13 mouse cellular contexts compared by ENCODE assay signal in the genomic region with DNA sequence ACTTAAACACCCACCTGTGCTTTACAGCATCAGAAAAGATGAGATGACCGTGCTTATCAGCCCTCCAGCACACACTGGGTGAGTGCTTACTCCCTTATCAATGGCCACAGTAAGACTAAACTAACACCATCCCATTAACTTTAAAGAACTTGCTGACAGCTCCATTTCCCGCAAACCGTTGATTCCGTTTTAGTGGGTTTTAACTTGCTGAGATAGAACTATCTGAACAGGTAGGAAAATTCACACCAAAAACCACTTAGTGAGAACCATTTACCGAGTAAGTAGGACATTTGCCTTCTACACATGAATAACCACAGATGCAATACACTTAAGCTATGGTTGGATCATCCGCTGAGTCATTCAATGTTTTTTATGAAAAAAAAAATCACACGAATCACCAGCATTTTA. TPM values are rescaled to one million over a fixed set of nuclear protein-coding genes. Genes with fewer than 3 reads are reported as not detected.
DNase-seq lines count a peak whose midpoint lies in the region; ATAC-seq lines count a peak whose summit lies in the region.
"Had no signal": no experiment of that assay in that cellular context is flagged by ENCODE, and none has a peak within 500 bp of the region (broad histone marks: within the 10 kb centered on the region; RNA-seq: fewer than 3 reads in every experiment).

No protein-coding gene starts in this region.

- H3K4me3 ChIP-seq in kidney, embryonic 15.5 days (replicated peaks): no peak overlapping the region
- peak overlapping the region; percentile 34 for H3K4me3 ChIP-seq in liver, embryonic 13.5 days (replicated peaks)
- H3K4me3 ChIP-seq in stomach, embryonic 16.5 days (replicated peaks; ENCODE audit: low read length): no peak overlapping the region
- H3K4me3 ChIP-seq in forebrain, embryonic 15.5 days: no peak overlapping the region

- H3K36me3 ChIP-seq in kidney, embryonic 15.5 days: no peaks in the 10 kb centered on the region
- H3K36me3 ChIP-seq in liver, embryonic 13.5 days: no peaks in the 10 kb centered on the region
- H3K36me3 ChIP-seq in stomach, embryonic 16.5 days (ENCODE audit: control insufficient read depth, insufficient read depth, low read length): no peaks in the 10 kb centered on the region
- H3K36me3 ChIP-seq in forebrain, embryonic 15.5 days: no peaks in the 10 kb centered on the region

- 78% methylated on average over 7 of the region's 7 CpGs for WGBS in kidney, embryonic 15.5 days
- WGBS in liver, embryonic 13.5 days (ENCODE audit: insufficient replicate concordance): 12% methylated on average over 7 of the region's 7 CpGs
- WGBS in stomach, embryonic 16.5 days: 66% methylated on average over 7 of the region's 7 CpGs
- 91% methylated on average over 7 of the region's 7 CpGs for WGBS in forebrain, embryonic 15.5 days

- no peaks in the 10 kb centered on the region for H3K9me3 ChIP-seq in kidney, embryonic 15.5 days (replicated peaks)
- no peaks in the 10 kb centered on the region for H3K9me3 ChIP-seq in liver, embryonic 13.5 days (replicated peaks)
- H3K9me3 ChIP-seq in stomach, embryonic 16.5 days (replicated peaks; ENCODE audit: control insufficient read depth, low read length): no peaks in the 10 kb centered on the region
- no peaks in the 10 kb centered on the region for H3K9me3 ChIP-seq in forebrain, embryonic 15.5 days

- peak; percentile 71; the same call in 1 of the 2 replicates for ATAC-seq in kidney, embryonic 15.5 days (replicated peaks; ENCODE audit: low FRiP score)
- peak; percentile 98 for ATAC-seq in liver, embryonic 13.5 days (ENCODE audit: low read depth)
- 0 out of 2 replicates have a peak, but pooled peaks have one; percentile 50 for ATAC-seq in stomach, embryonic 16.5 days (ENCODE audit: insufficient read depth, low FRiP score)
- ATAC-seq in monocyte, adult 5-6 weeks (replicated peaks; ENCODE audit: insufficient number of reproducible peaks, low FRiP score, low TSS enrichment, poor library complexity, severe bottlenecking): no peak
- ATAC-seq in forebrain, embryonic 15.5 days (replicated peaks): no peak

- no peak for DNase-seq in kidney, adult 11 months
- DNase-seq in c-Kit-positive CD71-positive TER-119-positive erythroid progenitor cells, embryonic 14.5 days (ENCODE audit: low spot score): peak; percentile 88
- DNase-seq in liver, embryonic 13.5 days: peak; percentile 76
- DNase-seq in thymus, postnatal 4 days: no peak
- DNase-seq: cerebellum, adult 2 months; kidney, postnatal 14 days; left cerebral cortex, postnatal 4 days; thymus, postnatal 36 days had no signal

- H3K27ac ChIP-seq in kidney, embryonic 15.5 days: no peak overlapping the region
- H3K27ac ChIP-seq in liver, embryonic 13.5 days: peak overlapping the region; percentile 94
- H3K27ac ChIP-seq in stomach, embryonic 16.5 days (ENCODE audit: low read length): no peak overlapping the region
- H3K27ac ChIP-seq in forebrain, embryonic 15.5 days (replicated peaks): no peak overlapping the region

- no peak overlapping the region for H3K9ac ChIP-seq in kidney, embryonic 15.5 days
- H3K9ac ChIP-seq in liver, embryonic 13.5 days: peak overlapping the region; percentile 47; the same call in 1 of the 2 replicates
- H3K9ac ChIP-seq in stomach, embryonic 16.5 days (ENCODE audit: low read length): no peak overlapping the region
- no peak overlapping the region for H3K9ac ChIP-seq in forebrain, embryonic 15.5 days (replicated peaks)

- no peak overlapping the region for H3K4me2 ChIP-seq in kidney, embryonic 15.5 days
- H3K4me2 ChIP-seq in liver, embryonic 13.5 days: peak overlapping the region; percentile 47
- no peak overlapping the region for H3K4me2 ChIP-seq in stomach, embryonic 16.5 days (ENCODE audit: low read depth, low read length)
- no peak overlapping the region for H3K4me2 ChIP-seq in forebrain, embryonic 15.5 days (replicated peaks)

- no peaks in the 10 kb centered on the region for H3K4me1 ChIP-seq in kidney, embryonic 15.5 days
- H3K4me1 ChIP-seq in liver, embryonic 13.5 days (replicated peaks): peaks cover 42% of the 10 kb centered on the region
- H3K4me1 ChIP-seq in stomach, embryonic 16.5 days (ENCODE audit: control insufficient read depth, insufficient read depth, low read length): peaks cover 3% of the 10 kb centered on the region; the same call in 1 of the 2 replicates
- peaks cover 10% of the 10 kb centered on the region; the same call in 1 of the 2 replicates for H3K4me1 ChIP-seq in forebrain, embryonic 15.5 days

- no peaks in the 10 kb centered on the region for H3K27me3 ChIP-seq in kidney, embryonic 15.5 days
- no peaks in the 10 kb centered on the region for H3K27me3 ChIP-seq in liver, embryonic 13.5 days
- H3K27me3 ChIP-seq in stomach, embryonic 16.5 days (ENCODE audit: control insufficient read depth, insufficient read depth, low read length): no peaks in the 10 kb centered on the region
- no peaks in the 10 kb centered on the region for H3K27me3 ChIP-seq in forebrain, embryonic 15.5 days

RNA-seq across cellular contexts. Expression of a gene that starts 27.1 kb away (rescaled TPM):
- polyA plus RNA-seq in kidney, embryonic 15.5 days (2015; fragmentation: Nextera tagmentation; extraction: Ambion mirVana): 2.7 and 3.1 TPM in 2 replicates
- polyA plus RNA-seq in liver, embryonic 13.5 days (2015; fragmentation: Nextera tagmentation; extraction: Ambion mirVana): 3.3 and 4.3 TPM in 2 replicates
- polyA plus RNA-seq in stomach, embryonic 16.5 days (2015; fragmentation: Nextera tagmentation; extraction: Ambion mirVana): 4.3 and 4.8 TPM in 2 replicates
- total RNA-seq in monocyte, adult 5-6 weeks (2017): 27.3 to 53.1 TPM (median 48.1 TPM) in 3 replicates
- polyA plus RNA-seq in forebrain, embryonic 15.5 days (2015; fragmentation: Nextera tagmentation; extraction: Ambion mirVana): 0.77 and 1.1 TPM in 2 replicates

RNA-seq across cellular contexts. Expression of a gene that starts 45.1 kb away (rescaled TPM):
- polyA plus RNA-seq in kidney, embryonic 15.5 days (2015; fragmentation: Nextera tagmentation; extraction: Ambion mirVana): 5.4 and 6.9 TPM in 2 replicates
- 0.40 and 0.54 TPM in 2 replicates for polyA plus RNA-seq in liver, embryonic 13.5 days (2015; fragmentation: Nextera tagmentation; extraction: Ambion mirVana)
- 17.1 and 18.4 TPM in 2 replicates for polyA plus RNA-seq in stomach, embryonic 16.5 days (2015; fragmentation: Nextera tagmentation; extraction: Ambion mirVana)
- total RNA-seq in monocyte, adult 5-6 weeks (2017): 0.78 to 3.0 TPM (median 2.2 TPM) in 3 replicates
- polyA plus RNA-seq in forebrain, embryonic 15.5 days (2015; fragmentation: Nextera tagmentation; extraction: Ambion mirVana): 0.74 and 0.84 TPM in 2 replicates
- polyA plus RNA-seq: C2C12 had no signal

RNA-seq across cellular contexts. Expression of a gene that starts 45.1 kb away (rescaled TPM):
- polyA plus RNA-seq in kidney, embryonic 15.5 days (2015; fragmentation: Nextera tagmentation; extraction: Ambion mirVana): 15.2 and 17.3 TPM in 2 replicates
- polyA plus RNA-seq in liver, embryonic 13.5 days (2015; fragmentation: Nextera tagmentation; extraction: Ambion mirVana): 1.9 and 2.2 TPM in 2 replicates
- 6.4 and 6.8 TPM in 2 replicates for polyA plus RNA-seq in stomach, embryonic 16.5 days (2015; fragmentation: Nextera tagmentation; extraction: Ambion mirVana)
- total RNA-seq in monocyte, adult 5-6 weeks (2017): 1.3 to 13.8 TPM (median 1.4 TPM) in 3 replicates
- 9.4 and 10.2 TPM in 2 replicates for polyA plus RNA-seq in forebrain, embryonic 15.5 days (2015; fragmentation: Nextera tagmentation; extraction: Ambion mirVana)

Comparison
In these comparisons a context has a peak if more than half of its experiments do, and no peak if none do; other contexts are left out.
1. ATAC-seq: peak in kidney, embryonic 15.5 days (single experiment), liver, embryonic 13.5 days (single experiment) and stomach, embryonic 16.5 days (single experiment); none in monocyte, adult 5-6 weeks (single experiment) and forebrain, embryonic 15.5 days (single experiment).
2. DNase-seq: peak in c-Kit-positive CD71-positive TER-119-positive erythroid progenitor cells, embryonic 14.5 days (single experiment) and liver, embryonic 13.5 days (single experiment); none in kidney, adult 11 months (single experiment) and thymus, postnatal 4 days (single experiment).